Mouse (Mus musculus): ENCODE results near the gene Nudt4.

Gene Nudt4

DNA sequence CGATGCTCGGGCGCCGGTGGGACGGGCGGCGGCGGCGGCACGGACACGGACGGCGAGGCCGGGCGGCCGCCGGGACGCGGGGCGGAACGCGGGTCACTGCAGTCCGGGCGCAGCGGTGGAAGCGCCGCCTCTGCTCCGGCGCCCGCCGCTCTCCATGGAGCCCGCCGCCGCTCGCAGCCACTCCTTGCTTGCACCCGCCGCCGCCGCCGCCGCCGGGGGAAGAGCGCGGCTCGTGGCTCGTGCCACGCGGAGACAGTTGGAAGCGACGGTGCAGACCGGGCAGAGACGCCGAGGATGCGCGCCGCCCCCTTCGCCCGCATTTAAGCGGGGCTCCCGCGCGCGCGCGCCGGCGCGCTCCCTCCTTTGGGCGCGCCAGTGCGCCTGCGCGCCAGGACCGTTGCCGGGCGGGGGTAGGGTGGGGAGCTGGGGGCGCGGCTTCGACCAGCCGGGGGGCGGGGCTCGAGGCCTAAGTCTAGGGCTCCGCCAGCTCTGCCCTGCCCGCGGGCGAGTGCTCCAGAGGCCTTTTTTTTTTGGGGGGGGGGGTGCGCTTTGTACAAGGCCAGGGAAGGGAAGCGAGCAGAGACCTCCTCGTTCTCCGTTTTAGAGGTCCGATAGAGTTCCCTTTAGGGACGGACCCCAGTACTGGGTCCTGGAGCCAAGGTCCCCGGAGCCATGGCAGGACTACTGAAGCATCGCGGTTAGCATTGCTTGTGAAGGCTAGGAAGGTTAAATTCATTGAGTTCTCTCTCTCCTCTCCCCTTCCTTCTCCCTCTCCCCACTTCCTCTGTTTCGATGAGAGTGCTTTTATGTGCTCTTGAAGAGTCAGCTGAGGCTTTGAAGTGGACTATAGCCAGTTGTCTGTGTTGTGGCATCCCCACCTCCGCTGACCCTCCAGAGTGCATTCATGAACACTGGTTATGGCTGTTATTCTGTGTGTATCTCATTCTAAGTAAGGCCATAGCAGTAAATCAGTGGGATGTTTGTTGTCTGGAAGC is at the start of gene Nudt4:
Gene Nudt4, minus strand, starts transcription at position 296 of the 995 bp plus-strand sequence.
- peak; percentile 98 for DNase-seq

DNA sequence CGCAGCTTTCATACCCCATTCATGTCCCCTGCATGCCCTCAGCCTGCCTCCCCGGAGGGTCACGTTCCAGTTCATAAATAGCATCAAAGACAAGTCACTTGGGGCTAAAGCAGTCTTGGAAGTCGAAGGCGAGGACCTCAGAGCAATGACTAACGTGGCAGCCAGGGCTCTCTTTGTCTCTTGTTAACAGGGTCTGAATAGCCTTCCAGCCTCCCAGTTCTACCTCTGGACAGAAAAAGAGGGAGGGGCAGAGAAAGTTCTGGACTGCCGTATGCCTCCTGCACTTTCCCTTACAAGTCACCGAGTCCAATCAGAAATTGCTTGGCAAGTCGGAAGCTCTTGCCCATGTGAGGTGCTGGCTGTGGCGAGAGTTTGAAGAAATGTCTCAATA is 47.4 kb upstream of the Nudt4 start:
- peak; percentile 45 for DNase-seq

DNA sequence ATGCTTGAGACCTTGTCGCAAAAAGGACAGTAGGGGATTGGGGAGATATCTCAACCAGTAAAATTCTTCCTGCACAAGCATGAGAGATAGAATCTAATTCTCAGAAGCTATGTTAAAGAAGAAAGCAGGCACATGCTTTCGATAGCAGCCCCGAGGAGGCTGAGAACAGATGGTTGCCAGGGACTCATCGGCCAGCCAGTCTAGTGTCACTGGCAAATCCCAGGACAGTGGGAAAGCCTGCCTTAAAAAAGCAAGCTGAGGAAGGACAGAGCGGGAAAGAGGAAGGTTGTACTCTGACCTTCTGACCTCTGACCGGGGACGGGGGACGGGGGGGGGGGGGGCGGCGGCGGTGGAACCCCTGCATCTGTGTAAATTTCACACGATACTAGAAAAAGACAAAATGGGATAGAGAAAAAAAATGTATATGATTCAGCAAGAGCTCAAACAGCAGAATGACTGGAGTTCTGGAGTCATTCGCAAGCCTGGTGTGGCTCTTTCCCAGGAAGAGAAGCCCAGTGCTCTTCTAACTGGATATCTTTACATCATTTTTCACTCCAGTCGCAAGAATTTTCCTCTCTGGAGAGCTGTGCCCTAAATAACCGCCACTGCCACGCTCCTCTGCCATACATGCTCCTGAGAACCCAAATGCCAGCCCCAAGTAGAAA is 46.9 kb upstream of the Nudt4 start:
- peak; percentile 46 for DNase-seq

DNA sequence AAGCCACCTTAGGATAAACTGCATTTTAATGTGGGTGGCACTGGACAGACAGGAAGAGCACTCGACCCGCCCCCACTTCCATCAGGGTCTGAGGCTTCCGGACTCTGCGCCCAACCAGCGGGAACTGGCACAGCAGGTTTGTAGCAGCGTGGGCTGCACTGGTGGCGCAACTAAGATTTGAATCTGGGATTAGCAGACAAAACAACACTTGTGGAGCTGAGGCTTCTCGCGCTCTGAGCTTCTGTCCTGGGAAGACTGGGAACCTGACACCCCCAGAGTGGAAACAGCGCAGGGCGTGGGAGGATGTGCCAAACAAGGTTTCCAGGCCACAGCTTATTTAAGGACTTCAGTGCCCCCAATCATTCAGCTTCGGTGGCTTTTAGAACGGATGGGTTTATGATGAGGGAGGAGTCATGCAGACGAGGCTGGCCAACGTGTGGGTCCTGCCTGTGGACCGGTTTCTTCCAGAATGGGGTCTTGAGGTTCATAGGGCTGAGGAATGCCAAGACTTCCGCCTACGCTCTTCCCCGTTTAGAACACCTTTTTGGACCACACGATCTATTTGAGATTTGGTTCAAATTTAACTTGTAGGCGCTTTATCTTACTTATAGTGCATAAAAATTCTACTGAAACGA is 41.1 kb upstream of the Nudt4 start:
- DNase-seq, result peak; percentile 42

DNA sequence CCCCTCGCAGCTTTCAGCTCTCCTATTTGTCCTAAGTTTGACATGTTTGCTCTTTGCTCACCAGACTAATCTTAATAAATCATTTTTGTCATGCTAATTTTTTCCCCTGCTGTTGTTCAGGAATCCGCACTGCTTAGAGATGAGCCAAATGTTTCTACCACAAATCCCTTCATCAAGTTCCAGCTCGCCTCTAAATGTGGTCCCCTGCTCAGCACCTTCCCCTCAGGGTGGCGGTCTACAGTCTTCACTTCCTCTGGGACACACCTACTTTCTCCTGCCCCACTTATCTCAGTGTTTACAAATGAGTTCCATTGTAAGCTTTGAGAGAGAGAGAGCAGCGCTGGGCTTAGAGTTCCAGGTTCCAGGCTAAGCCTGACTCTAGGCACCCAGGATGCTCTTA is 36.6 kb upstream of the Nudt4 start:
- no peak for DNase-seq

DNA sequence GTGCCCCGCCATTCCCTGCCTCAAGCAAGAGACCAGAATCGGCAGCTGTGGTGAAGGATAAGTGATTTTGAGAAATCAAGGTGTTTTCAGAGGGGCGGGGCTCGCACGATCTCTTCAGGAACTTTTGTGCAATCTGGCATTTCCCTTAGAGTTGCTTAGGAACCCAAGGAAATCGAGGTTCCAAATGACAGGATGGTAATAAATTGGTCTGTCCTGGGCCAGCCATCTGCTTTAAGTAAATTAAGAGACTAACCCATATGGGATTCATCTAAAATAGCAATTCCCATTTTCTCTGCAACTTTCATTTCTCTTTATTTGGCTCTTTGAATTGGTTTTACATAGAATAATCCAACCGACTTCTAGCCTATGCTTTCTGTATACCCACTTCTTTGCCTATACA is 35.8 kb upstream of the Nudt4 start:
- DNase-seq, result no peak

DNA sequence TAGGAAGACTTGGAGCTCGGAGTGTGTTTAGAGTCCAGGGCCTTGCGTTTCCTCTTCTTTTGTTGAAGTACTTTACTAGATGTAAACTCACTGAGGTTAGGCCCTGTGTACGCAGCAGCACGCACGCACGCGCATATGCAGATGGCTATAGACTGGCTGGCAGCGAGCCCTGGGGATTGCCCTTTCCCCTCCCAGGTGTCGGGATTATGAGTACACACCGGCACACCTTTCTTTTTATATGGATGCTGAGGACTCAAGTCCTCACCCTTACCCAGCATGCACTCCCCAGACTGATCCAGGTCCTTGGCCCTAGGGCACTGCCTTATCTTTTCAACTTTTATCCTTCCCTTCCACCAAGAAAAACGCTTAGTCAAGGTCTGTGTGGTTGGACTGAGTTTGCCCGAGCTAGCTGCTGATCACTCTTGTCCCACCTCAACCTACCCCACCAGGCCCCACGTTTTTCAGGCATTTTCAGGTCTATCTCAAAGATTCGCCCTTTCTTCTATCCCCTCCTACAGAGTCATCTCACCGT is 34.2 kb upstream of the Nudt4 start:
- no peak for DNase-seq

DNA sequence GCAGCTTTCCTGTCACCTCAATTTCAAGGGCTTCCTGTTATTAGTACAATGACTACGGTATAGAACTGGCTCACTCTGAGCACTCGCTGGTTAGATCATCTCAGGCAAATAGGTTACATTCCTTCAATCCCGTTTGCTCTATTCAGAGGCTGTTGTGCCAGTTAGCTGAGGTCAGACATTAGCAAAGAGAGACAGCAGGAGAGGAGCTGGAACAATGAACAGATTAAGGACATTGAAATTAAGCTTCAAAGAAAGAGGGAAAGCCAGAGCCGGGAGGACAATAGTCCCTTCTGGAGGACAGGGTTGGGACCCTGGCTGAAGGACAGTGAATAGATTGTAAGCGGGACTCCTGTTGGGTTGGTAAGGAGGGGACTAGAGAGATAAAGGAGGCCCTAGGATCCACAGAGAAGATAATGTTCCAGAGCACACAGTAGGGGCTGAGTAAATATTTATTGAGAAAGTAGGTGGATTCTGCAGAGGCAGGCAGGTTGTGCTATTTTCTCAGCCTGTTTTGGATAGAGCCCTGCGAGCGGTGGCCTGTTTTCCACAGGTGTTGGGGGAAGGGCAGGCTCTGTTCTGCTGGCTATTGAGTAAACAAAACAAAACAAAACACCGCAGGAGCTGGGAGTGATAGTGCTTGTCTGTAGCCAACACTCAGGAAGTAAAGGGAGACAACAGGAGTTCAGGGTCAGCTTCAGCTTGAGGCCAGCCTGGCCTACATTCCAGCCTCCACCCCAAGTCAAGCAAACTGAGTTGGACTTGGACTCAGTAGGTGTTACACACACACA is 32.1 kb upstream of the Nudt4 start:
- peak; percentile 29 for DNase-seq

DNA sequence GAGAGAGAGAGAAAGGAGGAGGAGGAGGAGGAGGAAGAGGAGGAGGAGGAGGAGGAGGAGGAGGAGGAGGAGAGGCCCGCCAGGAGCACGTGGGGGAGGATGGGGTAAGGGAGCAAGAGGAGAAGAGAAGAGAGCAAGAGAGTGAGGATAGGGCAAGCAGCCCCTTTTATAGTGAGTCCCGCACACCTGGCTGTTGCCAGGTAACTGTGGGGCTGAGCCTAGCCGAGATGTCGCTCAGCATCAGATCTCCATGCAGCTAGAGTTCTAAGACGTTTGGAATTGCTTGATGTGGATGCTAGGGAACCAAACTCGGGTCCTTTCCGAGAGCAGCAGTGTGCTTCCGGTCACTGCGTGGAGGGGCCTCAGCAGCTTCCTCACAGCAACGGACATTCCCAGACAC is 30.5 kb upstream of the Nudt4 start:
- DNase-seq, result no peak

DNA sequence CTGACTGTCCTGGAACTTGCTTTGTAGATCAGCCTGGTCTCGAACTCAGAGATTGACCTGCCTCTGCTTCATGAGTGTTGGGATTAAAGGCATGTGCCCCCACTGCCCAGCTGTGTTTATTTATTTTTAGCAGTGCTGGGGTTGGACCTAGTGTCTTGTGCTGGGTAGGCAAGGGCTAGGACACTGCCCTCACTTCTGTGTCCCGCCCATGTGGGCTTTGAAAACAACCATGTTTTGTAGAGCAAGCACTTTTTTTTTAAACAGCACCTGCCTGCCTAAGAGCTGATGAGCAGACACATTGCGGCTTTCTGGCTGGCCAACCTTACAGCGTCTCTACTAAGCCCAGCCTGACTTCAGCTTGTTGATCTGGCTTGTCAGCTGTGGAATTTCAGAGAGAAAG is 27.3 kb upstream of the Nudt4 start:
- DNase-seq, result no peak

DNA sequence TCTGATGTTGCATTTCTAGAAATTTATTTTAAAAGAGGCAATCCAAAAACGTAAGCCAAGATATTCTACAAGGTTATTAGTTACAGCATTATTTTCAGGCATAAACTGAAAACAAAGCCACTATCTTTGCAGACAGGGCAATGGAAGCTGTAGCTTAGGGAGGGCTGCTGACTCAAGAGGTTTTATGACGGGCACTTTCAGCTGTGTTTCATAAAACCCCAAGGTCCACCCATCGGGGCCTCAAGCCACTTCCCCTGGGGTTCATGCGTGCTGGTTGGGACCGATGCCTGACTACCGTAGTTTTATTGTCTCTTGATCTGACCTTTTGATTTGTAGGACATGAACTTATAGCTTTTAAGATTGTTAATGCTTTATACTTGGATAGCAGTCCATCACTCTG is 26.2 kb upstream of the Nudt4 start:
- no peak for DNase-seq

DNA sequence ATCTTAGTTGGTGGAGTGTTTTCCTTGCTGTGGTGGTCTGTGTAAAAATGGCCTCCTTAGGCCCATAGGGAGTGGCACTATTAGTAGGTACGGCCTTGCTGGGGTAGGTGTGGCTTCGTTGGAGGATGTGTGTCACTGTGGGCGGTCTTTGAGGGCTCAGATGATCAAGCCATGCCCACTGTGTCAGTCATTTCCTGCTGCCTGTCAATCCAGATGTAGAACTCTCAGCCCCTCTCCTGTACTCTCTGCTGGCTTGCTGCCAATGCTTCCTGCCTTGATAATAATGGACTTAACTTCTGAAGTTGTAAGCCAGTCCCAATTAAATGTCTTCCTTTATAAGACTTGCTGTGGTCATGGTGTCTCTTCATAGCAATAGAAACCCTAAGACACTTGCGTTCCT is 25.2 kb upstream of the Nudt4 start:
- DNase-seq, result no peak

DNA sequence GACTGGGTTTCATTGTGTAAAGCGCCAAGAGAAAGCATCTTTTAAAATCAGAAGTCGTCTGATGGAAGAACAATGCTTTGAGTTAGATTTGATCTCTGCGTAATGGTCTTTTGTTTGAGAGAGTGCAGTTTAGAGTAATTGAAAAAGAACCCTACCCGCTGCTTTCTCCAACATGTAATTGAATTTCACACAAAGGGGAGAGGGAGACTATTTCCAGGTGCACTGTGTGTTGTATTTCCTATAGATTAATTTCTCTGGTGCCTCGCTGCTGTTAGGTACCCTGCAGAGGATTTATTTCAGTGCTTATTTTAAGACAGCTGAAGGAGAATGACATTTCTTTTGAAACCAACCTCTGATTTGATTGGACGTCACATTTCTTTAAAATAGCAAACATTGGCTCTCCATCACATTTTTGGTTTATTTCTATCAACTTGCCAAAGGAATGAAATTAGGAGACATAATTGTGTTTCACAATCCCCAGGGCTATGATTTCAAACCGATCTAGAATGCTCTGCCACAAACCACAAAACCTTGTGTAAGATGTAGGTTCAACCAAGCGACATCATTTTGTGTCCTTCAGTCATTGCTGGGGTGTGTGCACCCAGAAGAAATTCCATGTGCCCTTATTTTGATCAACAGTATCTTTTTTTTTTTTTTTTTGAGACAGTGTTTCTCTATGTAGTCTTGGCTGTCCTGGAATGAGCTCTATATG is 23.7 kb upstream of the Nudt4 start:
- no peak for DNase-seq

DNA sequence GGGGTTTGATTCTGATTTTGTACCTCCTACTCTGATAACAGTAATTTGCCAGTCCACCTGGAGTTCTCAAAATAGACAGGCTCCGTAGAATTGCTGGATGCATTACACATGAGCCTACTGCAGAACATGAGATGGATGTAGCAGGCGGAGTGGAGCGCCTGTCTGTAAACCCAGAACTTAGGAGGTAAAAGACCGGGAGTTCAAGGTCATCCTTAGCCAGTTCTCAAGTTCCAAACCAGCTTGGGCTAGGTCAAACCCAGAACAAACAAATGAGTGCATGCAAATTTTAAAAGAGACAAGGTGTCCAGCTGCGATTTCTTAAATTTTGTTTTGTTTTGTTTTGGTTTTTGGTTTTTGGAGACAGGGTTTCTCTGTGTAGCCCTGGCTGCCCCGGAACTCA is 21.6 kb upstream of the Nudt4 start:
- DNase-seq, result no peak

DNA sequence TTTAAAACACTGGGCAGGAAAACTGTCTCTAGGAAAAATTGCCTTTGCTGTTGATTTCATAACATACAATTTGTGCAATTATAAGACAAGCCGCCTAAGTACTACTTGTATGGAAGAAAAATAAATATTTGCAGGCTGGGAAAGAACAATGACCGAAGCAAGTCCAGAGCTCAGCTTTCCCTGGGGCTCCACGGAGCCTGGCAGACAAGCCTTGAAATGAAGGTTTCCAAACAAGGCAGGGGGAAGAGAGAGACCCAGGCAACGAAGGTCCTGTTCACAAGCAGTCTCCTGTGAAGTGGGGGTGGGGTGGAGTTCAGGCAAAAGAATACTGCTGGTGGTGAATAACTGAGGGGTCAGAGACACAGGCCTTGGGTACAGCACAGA is 13.6 kb upstream of the Nudt4 start:
- DNase-seq, result peak; percentile 59

DNA sequence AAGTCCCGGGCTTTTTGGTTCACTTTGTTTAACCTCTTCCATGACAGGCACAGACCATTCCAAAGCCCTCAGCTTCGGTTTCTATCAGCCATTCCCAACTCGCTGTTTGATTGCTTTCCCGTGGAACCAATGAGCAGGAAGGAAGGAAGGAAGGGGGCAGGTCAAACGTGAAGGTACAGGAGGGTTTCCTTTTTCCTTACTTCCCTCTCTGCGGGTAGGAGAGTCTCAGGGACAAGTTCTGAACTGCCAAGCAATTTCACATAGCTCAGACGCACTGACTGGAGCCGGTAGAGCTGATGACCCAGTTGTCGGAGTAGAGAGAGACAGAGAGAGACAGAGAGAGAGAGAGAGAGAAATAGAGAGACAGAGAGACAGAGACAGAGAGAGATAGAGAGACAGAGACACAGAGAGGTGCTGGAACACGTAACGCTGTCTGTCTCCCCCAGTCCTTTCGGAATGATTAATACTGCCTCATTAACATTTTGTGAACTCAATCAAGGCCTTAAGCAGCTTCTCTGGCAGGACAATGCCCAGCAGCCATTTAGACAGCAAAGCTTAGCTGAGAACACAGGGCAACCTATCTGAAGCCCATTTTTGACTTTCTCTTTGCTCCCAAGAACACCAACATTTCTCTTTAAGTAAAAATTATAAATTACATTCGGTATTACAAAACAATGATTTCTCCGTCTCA is 13.1 kb upstream of the Nudt4 start:
- DNase-seq, result peak; percentile 35

DNA sequence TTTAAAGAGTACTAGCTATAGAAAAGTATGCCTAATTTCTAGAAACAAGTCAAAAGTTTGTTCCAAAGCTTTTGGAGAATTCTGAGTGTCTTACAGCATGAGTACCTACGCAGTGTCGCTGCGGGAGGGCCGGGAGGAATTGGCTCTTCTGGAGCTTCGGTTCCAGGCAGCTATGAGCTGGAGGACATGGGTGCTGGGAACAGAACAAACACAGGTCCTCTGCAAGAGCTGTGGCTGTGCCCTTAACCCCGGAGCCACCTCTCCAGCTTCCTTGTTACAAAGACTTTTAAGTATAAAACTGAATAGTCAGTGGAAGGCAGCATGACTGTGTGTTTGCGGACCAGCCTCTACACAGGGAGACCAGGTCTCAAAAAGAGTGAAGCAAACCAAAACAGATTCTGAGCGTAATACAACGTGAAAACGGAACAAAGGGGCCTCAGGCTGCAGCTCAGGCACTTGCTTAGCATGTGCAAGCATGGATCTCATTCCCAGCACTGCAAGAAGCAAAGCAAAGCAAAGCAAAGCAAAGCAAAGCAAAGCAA is 12.0 kb upstream of the Nudt4 start:
- DNase-seq, result no peak

DNA sequence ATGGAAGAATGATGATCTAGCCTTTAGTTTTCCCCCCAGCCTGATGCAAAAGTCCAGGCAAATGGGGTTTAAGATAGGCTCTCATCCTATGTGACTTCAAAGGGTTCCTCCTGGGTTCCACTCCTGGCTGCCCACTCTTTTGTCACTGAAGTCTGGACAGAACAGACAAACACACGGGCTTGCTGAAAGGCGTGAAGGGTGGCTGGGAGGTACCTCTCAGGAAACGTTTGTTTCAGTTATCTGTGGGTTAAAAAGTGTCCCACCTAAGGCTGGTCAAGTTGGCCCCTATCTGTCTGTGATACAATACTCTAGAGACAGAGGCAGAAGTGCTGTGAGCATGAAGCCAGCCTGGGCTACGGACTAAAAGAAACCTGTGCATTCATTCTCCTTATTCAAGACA is 11.0 kb upstream of the Nudt4 start:
- DNase-seq, result no peak

DNA sequence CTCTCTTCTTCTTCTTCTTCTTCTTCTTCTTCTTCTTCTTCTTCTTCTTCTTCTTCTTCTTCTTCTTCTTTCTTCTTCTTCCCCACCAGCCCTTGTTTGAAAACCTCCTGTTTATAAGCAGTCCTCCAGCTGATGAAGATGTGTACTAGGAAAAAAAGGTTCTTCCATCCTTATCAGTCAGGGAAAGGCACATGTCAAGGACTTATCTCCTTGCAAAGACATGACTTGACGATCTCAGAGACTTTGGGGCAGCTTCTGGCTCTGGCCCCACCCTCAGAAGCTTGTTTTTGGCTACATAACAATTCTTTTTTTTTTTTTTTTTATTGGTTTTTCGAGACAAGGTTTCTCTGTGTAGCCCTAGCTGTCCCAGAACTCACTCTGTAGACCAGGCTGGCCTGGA is 5.5 kb upstream of the Nudt4 start:
- no peak for DNase-seq

DNA sequence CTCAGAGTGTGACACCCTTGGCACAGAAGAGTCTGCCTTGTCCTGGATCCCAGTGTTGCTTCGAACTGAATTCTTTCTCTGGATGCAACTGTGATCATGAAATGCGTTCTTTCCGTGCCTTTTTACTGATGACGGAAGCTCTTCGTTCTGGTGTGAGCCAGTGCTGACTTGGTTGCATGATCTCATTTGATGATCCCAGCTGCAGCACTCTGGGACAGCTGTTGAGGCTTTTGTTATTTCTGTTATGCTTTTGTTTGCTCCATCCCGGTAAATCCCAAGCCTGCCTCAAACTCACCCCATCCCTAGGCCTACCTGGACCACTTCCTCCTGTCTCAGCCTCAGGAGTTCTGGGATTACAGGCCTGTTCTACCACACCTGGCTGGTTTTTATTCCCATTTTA is 4.1 kb upstream of the Nudt4 start:
- no peak for DNase-seq

DNA sequence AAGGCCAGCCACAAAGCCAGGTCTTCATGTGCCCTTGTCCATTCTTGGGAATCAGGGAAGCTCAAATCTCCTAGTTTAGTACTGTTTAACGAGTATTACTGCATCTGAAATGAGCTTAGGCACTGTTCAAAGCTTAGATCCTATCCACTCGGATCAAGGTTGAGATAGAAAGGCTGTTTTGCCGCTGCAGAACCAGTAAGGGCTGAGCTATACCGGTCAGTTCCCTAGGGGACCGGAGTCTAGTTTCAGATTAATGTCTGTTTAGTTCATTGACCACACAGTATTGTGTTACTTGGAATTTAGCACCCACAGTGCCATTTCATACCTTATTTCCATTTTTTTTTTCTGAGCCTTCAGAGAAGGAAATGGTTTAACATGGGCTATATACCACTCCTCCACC is 3.6 kb upstream of the Nudt4 start:
- DNase-seq, result no peak

Measured in embryo, embryonic 11 days (tissue).